Mouse (Mus musculus): Measurements from ENCODE around the gene Gimap7. TPM values are rescaled to one million over a fixed set of nuclear protein-coding genes. Genes with fewer than 3 reads are reported as not detected.

Gimap7 gene
- polyA plus RNA-seq, 1 experiment from 2014 or later = 0.59 TPM

DNA sequence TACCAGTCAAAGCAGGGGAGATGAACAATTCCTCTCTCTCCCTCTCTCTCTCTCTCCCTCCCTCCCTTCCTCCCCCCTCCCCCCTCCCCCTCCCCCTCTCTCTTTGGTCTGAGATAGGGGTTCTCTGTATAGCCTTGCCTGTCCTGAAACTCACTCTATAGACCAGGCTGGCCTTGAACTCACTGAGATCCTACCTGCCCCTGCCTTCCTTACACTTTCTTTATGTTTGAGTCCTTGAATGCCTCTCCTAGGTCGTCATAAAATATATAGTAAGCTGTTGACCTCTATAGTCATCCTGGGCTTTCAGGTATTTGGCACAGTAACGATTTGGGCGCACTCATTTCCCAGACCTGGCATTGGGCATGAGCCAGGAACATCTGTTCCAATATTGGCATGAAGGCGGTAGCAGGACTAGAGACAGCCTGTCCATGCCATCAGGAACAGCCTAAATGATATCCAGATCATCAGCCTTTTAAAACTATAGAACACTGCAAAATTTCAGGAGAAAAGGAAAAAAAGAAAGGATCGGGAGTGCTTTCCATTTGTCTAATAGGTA is 41.5 kb upstream of the Gimap7 start:
- ATAC-seq = no peak
- H3K27me3 ChIP-seq (ENCODE audit: insufficient read depth, low read length) = no peaks in the 10 kb centered on the region
- WGBS (ENCODE audit: insufficient replicate concordance) = 72% methylated on average over 5 of the region's 5 CpGs
- peak; percentile 9 for DNase-seq
- peak overlapping the region; percentile 57 for H3K4me3 ChIP-seq (ENCODE audit: low read depth, low read length)
- H3K36me3 ChIP-seq (replicated peaks; ENCODE audit: insufficient read depth, low read length) = no peaks in the 10 kb centered on the region; the same call in 1 of the 2 replicates
- TF ChIP-seq EP300 (IDR thresholded peaks at IDR 0.05; ENCODE audit: low read depth) (no peak), CTCF (IDR thresholded peaks at IDR 0.05; ENCODE audit: low read depth) (no peak)
- peak overlapping the region; percentile 80 for H3K4me2 ChIP-seq (ENCODE audit: low read depth, low read length)
- H3K27ac ChIP-seq (ENCODE audit: low read depth) = peak overlapping the region; percentile 73; the same call in 1 of the 2 replicates
- peaks cover 15% of the 10 kb centered on the region for H3K4me1 ChIP-seq (ENCODE audit: insufficient read depth)
- H3K9ac ChIP-seq (replicated peaks) = no peak overlapping the region
- no peaks in the 10 kb centered on the region for H3K9me3 ChIP-seq (ENCODE audit: low read length)

DNA sequence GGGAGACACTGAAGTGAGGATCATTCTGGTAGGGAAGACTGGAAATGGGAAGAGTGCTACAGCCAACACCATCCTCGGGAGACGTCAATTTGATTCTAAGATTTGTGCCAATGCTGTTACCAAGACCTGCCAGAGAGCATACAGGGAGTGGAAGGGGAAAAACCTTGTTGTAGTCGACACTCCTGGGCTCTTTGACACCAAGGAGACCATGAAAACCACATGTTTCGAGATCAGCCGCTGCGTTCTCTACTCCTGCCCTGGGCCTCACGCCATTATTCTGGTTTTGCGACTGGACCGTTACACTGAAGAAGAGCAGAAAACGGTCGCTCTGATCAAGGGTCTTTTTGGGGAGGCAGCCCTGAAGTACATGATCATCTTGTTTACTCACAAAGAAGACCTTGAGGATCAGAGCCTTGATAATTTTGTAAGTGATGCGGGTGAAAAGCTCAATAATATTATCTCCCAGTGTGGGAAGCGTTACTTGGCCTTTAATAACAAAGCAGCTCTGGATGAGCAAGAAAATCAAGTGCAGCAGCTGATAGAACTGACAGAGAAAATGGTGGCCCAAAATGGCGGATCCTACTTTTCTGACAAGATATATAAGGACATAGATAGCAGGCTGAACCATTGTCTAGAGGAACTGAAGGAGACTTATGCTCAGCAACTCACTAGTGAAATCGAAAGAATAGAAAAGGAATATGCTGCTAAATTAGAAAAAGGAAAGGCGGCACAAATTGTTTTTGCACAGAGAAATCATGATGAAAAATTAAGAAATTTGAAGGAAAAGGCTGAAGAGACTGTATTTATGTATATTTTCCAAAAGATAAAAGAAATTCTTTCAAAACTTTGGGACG is 40.7 kb upstream of the Gimap7 start:
- Histone ChIP-seq H3K9me3 (ENCODE audit: low read length) (no peaks in the 10 kb centered on the region), H3K4me2 (ENCODE audit: low read depth, low read length) (peak overlapping the region; percentile 80; the same call in 1 of the 2 replicates), H3K27me3 (ENCODE audit: insufficient read depth, low read length) (no peaks in the 10 kb centered on the region), H3K9ac (replicated peaks) (no peak overlapping the region), H3K4me1 (ENCODE audit: insufficient read depth) (peaks cover 15% of the 10 kb centered on the region), H3K36me3 (replicated peaks; ENCODE audit: insufficient read depth, low read length) (no peaks in the 10 kb centered on the region; the same call in 1 of the 2 replicates), H3K4me3 (ENCODE audit: low read depth, low read length) (peak overlapping the region; percentile 57; the same call in 1 of the 2 replicates), H3K27ac (ENCODE audit: low read depth) (no peak overlapping the region)
- TF ChIP-seq EP300 (IDR thresholded peaks at IDR 0.05; ENCODE audit: low read depth) = no peak
- no peak for TF ChIP-seq CTCF (IDR thresholded peaks at IDR 0.05; ENCODE audit: low read depth)
- peak; percentile 11 for DNase-seq
- WGBS (ENCODE audit: insufficient replicate concordance) = 73% methylated on average over 17 of the region's 17 CpGs
- no peak for ATAC-seq

DNA sequence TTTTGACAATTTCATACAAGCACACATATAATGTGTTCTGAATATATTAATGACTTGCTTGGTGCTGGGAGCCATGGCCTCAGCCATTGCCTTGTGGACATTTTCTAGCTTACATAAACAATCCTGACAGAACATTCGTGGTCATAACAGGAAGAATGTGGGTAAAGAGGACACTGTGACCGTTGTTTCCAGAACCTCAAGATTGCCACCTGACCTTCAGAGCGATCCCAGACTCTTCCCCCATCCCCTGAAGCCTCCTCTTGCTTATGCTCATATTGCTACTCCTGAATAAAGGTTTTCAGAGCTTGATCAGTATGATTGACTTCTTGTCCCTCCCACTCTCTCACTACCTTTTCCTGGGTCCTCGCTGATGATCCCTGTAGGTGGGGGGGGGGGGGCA is 40.0 kb upstream of the Gimap7 start:
- TF ChIP-seq CTCF (IDR thresholded peaks at IDR 0.05; ENCODE audit: low read depth) (no peak), EP300 (IDR thresholded peaks at IDR 0.05; ENCODE audit: low read depth) (no peak)
- no peak overlapping the region for H3K4me2 ChIP-seq (ENCODE audit: low read depth, low read length)
- H3K27ac ChIP-seq (ENCODE audit: low read depth) = no peak overlapping the region
- DNase-seq = peak; percentile 9
- peaks cover 15% of the 10 kb centered on the region for H3K4me1 ChIP-seq (ENCODE audit: insufficient read depth)
- H3K9ac ChIP-seq (replicated peaks) = no peak overlapping the region
- H3K9me3 ChIP-seq (ENCODE audit: low read length) = no peaks in the 10 kb centered on the region
- H3K27me3 ChIP-seq (ENCODE audit: insufficient read depth, low read length) = no peaks in the 10 kb centered on the region
- 42% methylated on average over 4 of the region's 4 CpGs for WGBS (ENCODE audit: insufficient replicate concordance)
- no peak overlapping the region for H3K4me3 ChIP-seq (ENCODE audit: low read depth, low read length)
- H3K36me3 ChIP-seq (replicated peaks; ENCODE audit: insufficient read depth, low read length) = no peaks in the 10 kb centered on the region; the same call in 1 of the 2 replicates
- ATAC-seq = no peak

DNA sequence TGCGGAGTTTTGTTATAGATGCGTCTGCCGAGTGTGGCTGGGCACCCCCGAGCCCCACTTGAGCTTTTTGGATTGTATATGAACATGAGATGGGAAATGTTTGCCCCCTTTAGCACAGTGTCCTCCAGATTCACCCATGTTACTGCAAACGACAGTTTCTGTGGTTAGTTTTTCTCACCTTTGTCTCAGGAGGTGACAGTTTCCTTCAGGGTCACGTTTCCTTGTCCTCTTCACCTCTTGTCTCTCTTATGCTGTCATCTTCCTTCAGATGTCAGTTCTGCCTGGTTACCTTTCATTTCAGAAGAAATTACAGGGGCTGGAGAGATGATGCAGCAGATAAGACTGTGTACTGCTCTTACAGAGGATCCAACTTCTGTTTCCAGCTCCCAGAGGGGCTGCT is 38.7 kb upstream of the Gimap7 start:
- no peak for ATAC-seq
- Histone ChIP-seq H3K4me2 (ENCODE audit: low read depth, low read length) (no peak overlapping the region), H3K27ac (ENCODE audit: low read depth) (no peak overlapping the region), H3K4me1 (ENCODE audit: insufficient read depth) (peaks cover 21% of the 10 kb centered on the region), H3K27me3 (ENCODE audit: insufficient read depth, low read length) (no peaks in the 10 kb centered on the region), H3K36me3 (replicated peaks; ENCODE audit: insufficient read depth, low read length) (no peaks in the 10 kb centered on the region; the same call in 1 of the 2 replicates), H3K9me3 (ENCODE audit: low read length) (no peaks in the 10 kb centered on the region), H3K9ac (replicated peaks) (no peak overlapping the region), H3K4me3 (ENCODE audit: low read depth, low read length) (no peak overlapping the region)
- DNase-seq = no peak
- WGBS (ENCODE audit: insufficient replicate concordance) = 75% methylated on average over 6 of the region's 6 CpGs
- TF ChIP-seq CTCF (IDR thresholded peaks at IDR 0.05; ENCODE audit: low read depth) (no peak), EP300 (IDR thresholded peaks at IDR 0.05; ENCODE audit: low read depth) (no peak)

DNA sequence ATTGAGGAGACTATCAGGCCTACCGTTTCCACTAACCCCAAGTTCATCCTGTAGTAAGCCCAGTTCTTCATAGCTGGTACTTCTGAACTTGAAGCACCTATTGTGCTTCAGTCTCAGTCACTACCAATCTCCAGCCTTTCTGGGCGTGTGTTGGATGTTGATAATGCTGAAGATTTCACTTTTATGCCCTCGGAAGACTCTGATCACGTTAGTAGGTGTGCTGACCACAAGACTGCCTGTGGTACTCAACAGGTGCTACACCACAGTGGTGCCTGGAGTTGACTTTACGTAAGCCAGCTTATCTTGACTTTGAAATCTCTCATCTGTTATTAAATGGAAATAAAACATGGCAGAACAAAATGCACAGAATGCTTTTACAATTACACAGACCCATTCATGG is 38.0 kb upstream of the Gimap7 start:
- WGBS (ENCODE audit: insufficient replicate concordance) = 70% methylated on average over 5 of the region's 5 CpGs

DNA sequence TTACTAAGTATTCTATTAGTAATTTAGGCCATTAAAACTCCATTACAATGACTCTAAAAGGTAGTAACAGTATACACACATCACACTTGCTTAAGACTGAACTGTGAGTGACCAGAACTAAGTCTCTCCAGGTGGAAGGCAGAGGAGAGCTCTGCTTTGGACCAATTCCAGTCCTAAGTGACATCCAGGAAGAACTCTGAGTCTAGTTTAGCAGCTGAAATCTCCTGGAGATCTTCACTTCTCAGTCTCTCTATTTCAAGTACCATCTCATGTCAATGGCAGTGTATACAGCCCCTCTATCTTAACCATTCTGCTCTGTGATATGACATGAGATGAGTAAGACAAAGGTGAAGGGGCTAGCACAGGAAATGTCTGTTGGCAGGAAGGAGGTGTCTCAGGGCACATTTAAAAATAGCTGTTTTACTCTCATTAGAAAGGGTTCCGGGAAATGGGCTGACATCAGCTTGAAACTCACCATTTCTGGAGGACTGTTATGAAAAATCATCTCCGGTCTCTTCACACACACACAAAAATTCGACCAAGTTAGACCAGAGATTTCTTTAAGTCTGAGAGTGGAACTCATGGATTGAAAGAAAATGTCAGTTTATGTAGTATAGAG is 36.8 kb upstream of the Gimap7 start:
- WGBS (ENCODE audit: insufficient replicate concordance) = 26% methylated on average over 3 of the region's 3 CpGs
- TF ChIP-seq EP300 (IDR thresholded peaks at IDR 0.05; ENCODE audit: low read depth) = peak; percentile 35; the same call in 1 of the 2 replicates
- no peak for TF ChIP-seq CTCF (IDR thresholded peaks at IDR 0.05; ENCODE audit: low read depth)
- H3K4me1 ChIP-seq (ENCODE audit: insufficient read depth) = peaks cover 18% of the 10 kb centered on the region
- no peaks in the 10 kb centered on the region; the same call in 1 of the 2 replicates for H3K36me3 ChIP-seq (replicated peaks; ENCODE audit: insufficient read depth, low read length)
- no peaks in the 10 kb centered on the region for H3K27me3 ChIP-seq (ENCODE audit: insufficient read depth, low read length)
- 0 out of 2 replicates have a peak overlapping the region, but pooled peaks have one; percentile 55 for H3K27ac ChIP-seq (ENCODE audit: low read depth)
- H3K4me3 ChIP-seq (ENCODE audit: low read depth, low read length) = no peak overlapping the region
- H3K9me3 ChIP-seq (ENCODE audit: low read length) = no peaks in the 10 kb centered on the region
- peak; percentile 6 for DNase-seq
- 0 out of 2 replicates have a peak, but pooled peaks have one; percentile 19 for ATAC-seq
- no peak overlapping the region for H3K4me2 ChIP-seq (ENCODE audit: low read depth, low read length)
- no peak overlapping the region for H3K9ac ChIP-seq (replicated peaks)

More for the DNA sequence above, 38.0 kb upstream of the Gimap7 start:
- peak; percentile 3 for DNase-seq
- Histone ChIP-seq H3K4me3 (ENCODE audit: low read depth, low read length) (no peak overlapping the region), H3K4me1 (ENCODE audit: insufficient read depth) (peaks cover 18% of the 10 kb centered on the region), H3K9me3 (ENCODE audit: low read length) (no peaks in the 10 kb centered on the region), H3K9ac (replicated peaks) (no peak overlapping the region), H3K27me3 (ENCODE audit: insufficient read depth, low read length) (no peaks in the 10 kb centered on the region), H3K36me3 (replicated peaks; ENCODE audit: insufficient read depth, low read length) (no peaks in the 10 kb centered on the region; the same call in 1 of the 2 replicates), H3K27ac (ENCODE audit: low read depth) (no peak overlapping the region), H3K4me2 (ENCODE audit: low read depth, low read length) (no peak overlapping the region)
- ATAC-seq = no peak
- TF ChIP-seq EP300 (IDR thresholded peaks at IDR 0.05; ENCODE audit: low read depth) (no peak), CTCF (IDR thresholded peaks at IDR 0.05; ENCODE audit: low read depth) (no peak)
